Mouse (Mus musculus) heart, embryonic 14.5 days (tissue): ENCODE data around the gene Gm5926. TPM values are rescaled to one million over a fixed set of nuclear protein-coding genes. Genes with fewer than 3 reads are reported as not detected.
"Not testable (repeated sequence)": the region's sequence is repeated elsewhere in the genome, so short reads cannot be mapped to it uniquely, and the experiment has no call there.

Source experiments
- ATAC-seq: fragments of 200-750 bp; cut with Nextera tagmentation; 2 replicates; pipeline ENCODE4 v1.8.0; 2017; ENCODE audit warnings: low read depth, moderate TSS enrichment; ENCODE audit not compliant: insufficient number of reproducible peaks, insufficient read depth, low FRiP score
- H3K27ac ChIP-seq, 2 experiments: fragments of 200-500 bp in 1 of 2; fragments of 300-500 bp in 1 of 2; sonication (generic) in 1 of 2; replicated peaks in 1 of 2; 2 replicates each; pipeline ENCODE4 v1.5.1; 2012 to 2014; ENCODE audit warnings: low read depth in 2 of 2, low read length in 2 of 2, control low read depth in 1 of 2, mild to moderate bottlenecking in 1 of 2, mixed read lengths in 1 of 2; ENCODE audit not compliant: control insufficient read depth in 1 of 2, insufficient read depth in 1 of 2
- H3K27me3 ChIP-seq: fragments of 300-500 bp; sonication (generic); 2 replicates; pipeline ENCODE4 v1.6.1; 2014; ENCODE audit warnings: mild to moderate bottlenecking, low read length, control low read depth; ENCODE audit not compliant: control insufficient read depth, insufficient read depth
- H3K36me3 ChIP-seq: fragments of 300-500 bp; sonication (generic); 2 replicates; pipeline ENCODE4 v1.6.1; 2014; ENCODE audit warnings: mild to moderate bottlenecking, control low read depth, low read length, mixed read lengths; ENCODE audit not compliant: control insufficient read depth, insufficient read depth
- H3K4me1 ChIP-seq, 2 experiments: fragments of 200-500 bp in 1 of 2; fragments of 300-500 bp in 1 of 2; sonication (generic) in 1 of 2; 2 replicates each; pipeline ENCODE4 v1.6.1; 2012 to 2014; ENCODE audit warnings: low read length in 2 of 2, control low read depth in 1 of 2, mixed read lengths in 1 of 2; ENCODE audit not compliant: control insufficient read depth in 2 of 2, insufficient read depth in 2 of 2
- H3K4me2 ChIP-seq: fragments of 300-500 bp; sonication (generic); 2 replicates; pipeline ENCODE4 v1.6.1; 2014; ENCODE audit warnings: mild to moderate bottlenecking, low read length
- H3K4me3 ChIP-seq, 2 experiments: fragments of 200-500 bp in 1 of 2; fragments of 300-500 bp in 1 of 2; sonication (generic) in 1 of 2; 2 replicates each; pipeline ENCODE4 v1.5.1; 2012 to 2014; ENCODE audit warnings: low read length in 2 of 2, mild to moderate bottlenecking in 2 of 2, control low read depth in 1 of 2, low read depth in 1 of 2, moderate library complexity in 1 of 2; ENCODE audit not compliant: control insufficient read depth in 1 of 2, insufficient read depth in 1 of 2
- H3K9ac ChIP-seq: fragments of 300-500 bp; sonication (generic); 2 replicates; pipeline ENCODE4 v1.6.1; 2014; ENCODE audit warnings: mild to moderate bottlenecking, low read length
- H3K9me3 ChIP-seq: fragments of 300-500 bp; sonication (generic); 2 replicates; pipeline ENCODE4 v1.6.1; 2016; ENCODE audit warnings: low read length, control low read depth; ENCODE audit not compliant: control insufficient read depth
- WGBS: fragments of 180-500 bp; shearing (Covaris S2); extraction: QIAGEN DNeasy Blood & Tissue Kit; methylation state at CpG from one replicate; pipeline ENCODE4 v1.1.7; 2014; 5-methylcytosine and 5-hydroxymethylcytosine counted together
- polyA plus RNA-seq: library from polyadenylated mRNA; unstranded; fragments of >200 nt; fragmentation: Nextera tagmentation; extraction: Ambion mirVana; gene quantifications from 2 replicates; pipeline ENCODE4 v1.2.1, GENCODE M21; 2014

The Gm5926 gene
- polyA plus RNA-seq: not detected in 2 replicates

GRCm38 (mm10) chrX:32650416-32650815 lies at the start of gene Gm5926:
TSS of gene Gm5926 (plus strand) at chrX:32650716.
- not testable (repeated sequence) for H3K4me3 ChIP-seq, H3K36me3 ChIP-seq, H3K27me3 ChIP-seq, H3K9ac ChIP-seq, H3K9me3 ChIP-seq, H3K4me1 ChIP-seq, H3K27ac ChIP-seq, ATAC-seq, H3K4me2 ChIP-seq
- WGBS: no CpG with 5 or more reads among the region's 1 CpGs

GRCm38 (mm10) chrX:32601008-32601407 lies 49.5 kb upstream of the Gm5926 start:
- WGBS: 90% methylated on average over 1 of the region's 2 CpGs
- H3K27me3 ChIP-seq, H3K4me2 ChIP-seq, ATAC-seq, H3K4me1 ChIP-seq, H3K9me3 ChIP-seq, H3K36me3 ChIP-seq, H3K9ac ChIP-seq, H3K27ac ChIP-seq, H3K4me3 ChIP-seq: not testable (repeated sequence)

GRCm38 (mm10) chrX:32601425-32601824 lies 49.1 kb upstream of the Gm5926 start:
- not testable (repeated sequence) for H3K9me3 ChIP-seq, H3K27ac ChIP-seq, H3K4me3 ChIP-seq, H3K4me1 ChIP-seq, ATAC-seq, H3K4me2 ChIP-seq, H3K9ac ChIP-seq, H3K36me3 ChIP-seq, H3K27me3 ChIP-seq
- 53% methylated on average over 3 of the region's 3 CpGs for WGBS

Other genes starting within 250 kb of the Gm5926 start
- gene Btbd35f1, start 90.7 kb upstream of the Gm5926 start, polyA plus RNA-seq: not detected in 2 replicates
- gene Btbd35f21, start 75.4 kb downstream of the Gm5926 start, polyA plus RNA-seq: not detected in 2 replicates
- not detected in 2 replicates for gene Btbd35f30, start 243.9 kb downstream of the Gm5926 start, polyA plus RNA-seq